Mouse (Mus musculus): ENCODE data around the gene Kcnn1. TPM values are rescaled to one million over a fixed set of nuclear protein-coding genes. Genes with fewer than 3 reads are reported as not detected.
A peak's percentile ranks its signal among the peaks of the same experiment; 100 is the strongest.

The Kcnn1 gene
- total and polyA plus RNA-seq, 2 experiments: 6.2 to 8.4 TPM

- Histone ChIP-seq H3K36me3 (ENCODE audit: control insufficient read depth, insufficient read depth, low read length) (no peaks in the 10 kb centered on the region), H3K79me2 (ENCODE audit: control insufficient read depth, insufficient read depth, low read length) (peaks cover 3% of the 10 kb centered on the region; the same call in 1 of the 2 replicates), H3K4me1 (ENCODE audit: control insufficient read depth, insufficient read depth, low read length) (peaks cover 17% of the 10 kb centered on the region), H3K4me3 (ENCODE audit: insufficient read depth, low read depth, low read length) (peak overlapping the region; percentile 71), H3K27ac (replicated peaks; ENCODE audit: insufficient read depth, low read depth, low read length) (peak overlapping the region; percentile 42), H3K9ac (ENCODE audit: low read depth, low read length) (peak overlapping the region; percentile 79), H3K27me3 (ENCODE audit: control insufficient read depth, insufficient read depth, low read length) (no peaks in the 10 kb centered on the region)
- WGBS: 2% methylated on average over 47 of the region's 47 CpGs
- DNase-seq (ENCODE audit: extremely low read depth, low read depth, low spot score): no peak
- no peak for TF ChIP-seq CTCF (IDR thresholded peaks at IDR 0.05; ENCODE audit: low read depth, low read length)
- TF ChIP-seq POLR2A (IDR thresholded peaks at IDR 0.05; ENCODE audit: extremely low read depth, insufficient read depth, low read length): no peak
Observed at GRCm38 (mm10) chr8:70803761-70804480, 59.1 kb downstream of the Kcnn1 start.

GRCm38 (mm10) chr8:70802786-70803510, 60.1 kb downstream of the Kcnn1 start:
- H3K79me2 ChIP-seq (ENCODE audit: control insufficient read depth, insufficient read depth, low read length): peaks cover 3% of the 10 kb centered on the region; the same call in 1 of the 2 replicates
- TF ChIP-seq CTCF (IDR thresholded peaks at IDR 0.05; ENCODE audit: low read depth, low read length) (no peak), POLR2A (IDR thresholded peaks at IDR 0.05; ENCODE audit: extremely low read depth, insufficient read depth, low read length) (no peak)
- peak; percentile 56 for DNase-seq (ENCODE audit: extremely low read depth, low read depth, low spot score)
- H3K27ac ChIP-seq (replicated peaks; ENCODE audit: insufficient read depth, low read depth, low read length): peak overlapping the region; percentile 42
- no peaks in the 10 kb centered on the region for H3K36me3 ChIP-seq (ENCODE audit: control insufficient read depth, insufficient read depth, low read length)
- H3K4me3 ChIP-seq (ENCODE audit: insufficient read depth, low read depth, low read length): no peak overlapping the region
- no peaks in the 10 kb centered on the region for H3K27me3 ChIP-seq (ENCODE audit: control insufficient read depth, insufficient read depth, low read length)
- peaks cover 17% of the 10 kb centered on the region for H3K4me1 ChIP-seq (ENCODE audit: control insufficient read depth, insufficient read depth, low read length)
- WGBS: 59% methylated on average over 11 of the region's 11 CpGs
- H3K9ac ChIP-seq (ENCODE audit: low read depth, low read length): no peak overlapping the region; the same call in 1 of the 2 replicates

GRCm38 (mm10) chr8:70801830-70802229, 61.2 kb downstream of the Kcnn1 start:
- no peak for DNase-seq (ENCODE audit: extremely low read depth, low read depth, low spot score)
- TF ChIP-seq CTCF (IDR thresholded peaks at IDR 0.05; ENCODE audit: low read depth, low read length) (no peak), POLR2A (IDR thresholded peaks at IDR 0.05; ENCODE audit: extremely low read depth, insufficient read depth, low read length) (no peak)
- Histone ChIP-seq H3K79me2 (ENCODE audit: control insufficient read depth, insufficient read depth, low read length) (peaks cover 3% of the 10 kb centered on the region; the same call in 1 of the 2 replicates), H3K27me3 (ENCODE audit: control insufficient read depth, insufficient read depth, low read length) (no peaks in the 10 kb centered on the region), H3K4me1 (ENCODE audit: control insufficient read depth, insufficient read depth, low read length) (peaks cover 17% of the 10 kb centered on the region), H3K36me3 (ENCODE audit: control insufficient read depth, insufficient read depth, low read length) (no peaks in the 10 kb centered on the region), H3K27ac (replicated peaks; ENCODE audit: insufficient read depth, low read depth, low read length) (no peak overlapping the region; the same call in 1 of the 2 replicates), H3K9ac (ENCODE audit: low read depth, low read length) (no peak overlapping the region), H3K4me3 (ENCODE audit: insufficient read depth, low read depth, low read length) (no peak overlapping the region)
- WGBS: 89% methylated on average over 1 of the region's 1 CpGs

- WGBS: 54% methylated on average over 15 of the region's 15 CpGs
- TF ChIP-seq POLR2A (IDR thresholded peaks at IDR 0.05; ENCODE audit: extremely low read depth, insufficient read depth, low read length) (no peak), CTCF (IDR thresholded peaks at IDR 0.05; ENCODE audit: low read depth, low read length) (no peak)
- Histone ChIP-seq H3K79me2 (ENCODE audit: control insufficient read depth, insufficient read depth, low read length) (peaks cover 9% of the 10 kb centered on the region; the same call in 1 of the 2 replicates), H3K9ac (ENCODE audit: low read depth, low read length) (no peak overlapping the region), H3K4me1 (ENCODE audit: control insufficient read depth, insufficient read depth, low read length) (peaks cover 18% of the 10 kb centered on the region), H3K4me3 (ENCODE audit: insufficient read depth, low read depth, low read length) (no peak overlapping the region), H3K27me3 (ENCODE audit: control insufficient read depth, insufficient read depth, low read length) (no peaks in the 10 kb centered on the region), H3K27ac (replicated peaks; ENCODE audit: insufficient read depth, low read depth, low read length) (no peak overlapping the region; the same call in 1 of the 2 replicates), H3K36me3 (ENCODE audit: control insufficient read depth, insufficient read depth, low read length) (no peaks in the 10 kb centered on the region)
- no peak for DNase-seq (ENCODE audit: extremely low read depth, low read depth, low spot score)
Observed at GRCm38 (mm10) chr8:70801156-70801555, 61.9 kb downstream of the Kcnn1 start.

GRCm38 (mm10) chr8:70800648-70801047, 62.4 kb downstream of the Kcnn1 start:
- Histone ChIP-seq H3K4me3 (ENCODE audit: insufficient read depth, low read depth, low read length) (no peak overlapping the region), H3K36me3 (ENCODE audit: control insufficient read depth, insufficient read depth, low read length) (no peaks in the 10 kb centered on the region), H3K27me3 (ENCODE audit: control insufficient read depth, insufficient read depth, low read length) (no peaks in the 10 kb centered on the region), H3K4me1 (ENCODE audit: control insufficient read depth, insufficient read depth, low read length) (peaks cover 22% of the 10 kb centered on the region), H3K79me2 (ENCODE audit: control insufficient read depth, insufficient read depth, low read length) (peaks cover 12% of the 10 kb centered on the region; the same call in 1 of the 2 replicates), H3K27ac (replicated peaks; ENCODE audit: insufficient read depth, low read depth, low read length) (peak overlapping the region; percentile 64), H3K9ac (ENCODE audit: low read depth, low read length) (no peak overlapping the region)
- TF ChIP-seq POLR2A (IDR thresholded peaks at IDR 0.05; ENCODE audit: extremely low read depth, insufficient read depth, low read length): no peak
- no peak for TF ChIP-seq CTCF (IDR thresholded peaks at IDR 0.05; ENCODE audit: low read depth, low read length)
- DNase-seq (ENCODE audit: extremely low read depth, low read depth, low spot score): no peak
- WGBS: 82% methylated on average over 10 of the region's 10 CpGs
